Mouse (Mus musculus): ENCODE measurements around the gene Crygn. TPM values are rescaled to one million over a fixed set of nuclear protein-coding genes. Genes with fewer than 3 reads are reported as not detected.

The Crygn gene
- total and polyA plus RNA-seq, 3 experiments, result 0.89 TPM; not detected in 2

Other genes with a start within 250 kb of the Crygn start
- gene Gbx1, start 230.8 kb downstream of the Crygn start, total RNA-seq (2012; rRNA removed), result 0.08 and 0.36 TPM in 2 replicates
- under 1 TPM in 1 of 2 experiments, not detected in 1; 0.49 TPM for gene Gbx1, start 230.8 kb downstream of the Crygn start, polyA plus RNA-seq (2012; ENCODE audit: insufficient read depth in 1 of 2, insufficient read length in 2 of 2, low read depth in 1 of 2, low replicate concordance in 2 of 2, missing spikeins in 1 of 2)
- gene Asb10, start 217.0 kb downstream of the Crygn start, total RNA-seq (2012; rRNA removed), result 0.12 and 0.13 TPM in 2 replicates
- gene Asb10, start 217.0 kb downstream of the Crygn start, polyA plus RNA-seq (2012; ENCODE audit: insufficient read depth in 1 of 2, insufficient read length in 2 of 2, low read depth in 1 of 2, low replicate concordance in 2 of 2, missing spikeins in 1 of 2), result under 1 TPM in 1 of 2 experiments, not detected in 1; 0.32 TPM
- gene 4931409K22Rik, start 201.2 kb downstream of the Crygn start, total RNA-seq (2012; rRNA removed), result not detected in 2 replicates
- gene 4931409K22Rik, start 201.2 kb downstream of the Crygn start, polyA plus RNA-seq (2012; ENCODE audit: insufficient read depth in 1 of 2, insufficient read length in 2 of 2, low read depth in 1 of 2, low replicate concordance in 2 of 2, missing spikeins in 1 of 2), result not detected
- gene Abcf2, start 180.5 kb downstream of the Crygn start, total RNA-seq (2012; rRNA removed), result 228 and 257 TPM in 2 replicates
- gene Abcf2, start 180.5 kb downstream of the Crygn start, polyA plus RNA-seq (2012; ENCODE audit: insufficient read depth in 1 of 2, insufficient read length in 2 of 2, low read depth in 1 of 2, low replicate concordance in 2 of 2, missing spikeins in 1 of 2), result 100 to 1,000 TPM in 1 of 2 experiments, not detected in 1; 244 TPM
- gene Chpf2, start 171.3 kb downstream of the Crygn start, total RNA-seq (2012; rRNA removed), result 37.1 and 37.9 TPM in 2 replicates
- 10 to 100 TPM in 1 of 2 experiments, not detected in 1; 39.7 TPM for gene Chpf2, start 171.3 kb downstream of the Crygn start, polyA plus RNA-seq (2012; ENCODE audit: insufficient read depth in 1 of 2, insufficient read length in 2 of 2, low read depth in 1 of 2, low replicate concordance in 2 of 2, missing spikeins in 1 of 2)
- gene Smarcd3, start 133.6 kb downstream of the Crygn start, total RNA-seq (2012; rRNA removed), result 2.1 and 2.7 TPM in 2 replicates
- 10 to 100 TPM in 1 of 2 experiments, not detected in 1; 16.5 TPM for gene Smarcd3, start 133.6 kb downstream of the Crygn start, polyA plus RNA-seq (2012; ENCODE audit: insufficient read depth in 1 of 2, insufficient read length in 2 of 2, low read depth in 1 of 2, low replicate concordance in 2 of 2, missing spikeins in 1 of 2)
- gene Nub1, start 72.5 kb downstream of the Crygn start, total RNA-seq (2012; rRNA removed), result 38.3 and 45.0 TPM in 2 replicates
- gene Nub1, start 72.5 kb downstream of the Crygn start, polyA plus RNA-seq (2012; ENCODE audit: insufficient read depth in 1 of 2, insufficient read length in 2 of 2, low read depth in 1 of 2, low replicate concordance in 2 of 2, missing spikeins in 1 of 2), result 10 to 100 TPM in 1 of 2 experiments, not detected in 1; 59.6 TPM
- 0.07 TPM in 1 of 2 replicates, not detected in the other for gene Wdr86, start 27.3 kb downstream of the Crygn start, total RNA-seq (2012; rRNA removed)
- gene Wdr86, start 27.3 kb downstream of the Crygn start, polyA plus RNA-seq (2012; ENCODE audit: insufficient read depth in 1 of 2, insufficient read length in 2 of 2, low read depth in 1 of 2, low replicate concordance in 2 of 2, missing spikeins in 1 of 2), result not detected
- gene Rheb, start 84.6 kb upstream of the Crygn start, total RNA-seq (2012; rRNA removed), result 61.3 and 67.7 TPM in 2 replicates
- gene Rheb, start 84.6 kb upstream of the Crygn start, polyA plus RNA-seq (2012; ENCODE audit: insufficient read depth in 1 of 2, insufficient read length in 2 of 2, low read depth in 1 of 2, low replicate concordance in 2 of 2, missing spikeins in 1 of 2), result 100 to 1,000 TPM; 114 to 731 TPM